Mouse (Mus musculus): ENCODE measurements around the gene Uck1.

Uck1 gene

GRCm38 (mm10) chr2:32236760-32237487, 23.0 kb downstream of the Uck1 start:
- Histone ChIP-seq H3K4me1 (replicated peaks; ENCODE audit: low read depth, low read length) (peaks cover 71% of the 10 kb centered on the region), H3K27me3 (ENCODE audit: insufficient read depth, low read length) (no peaks in the 10 kb centered on the region), H3K36me3 (ENCODE audit: insufficient read depth, low read length) (peaks cover 74% of the 10 kb centered on the region), H3K9me3 (ENCODE audit: low read length) (no peaks in the 10 kb centered on the region), H3K4me3 (replicated peaks; ENCODE audit: low read length) (peak overlapping the region; percentile 92)
- TF ChIP-seq CTCF (conservative IDR thresholded peaks at IDR 0.05; ENCODE audit: low read length) (peak; percentile 30), POU5F1 (IDR thresholded peaks at IDR 0.05; ENCODE audit: borderline replicate concordance, low read length) (no peak)

GRCm38 (mm10) chr2:32235886-32236759, 23.8 kb downstream of the Uck1 start, which contains the start of gene Pomt1:
TSS of gene Pomt1 (plus strand) at chr2:32236590.
- no peaks in the 10 kb centered on the region for H3K9me3 ChIP-seq (ENCODE audit: low read length)
- H3K4me3 ChIP-seq (replicated peaks; ENCODE audit: low read length), result peak within 1 kb of the TSS; percentile 92
- H3K27me3 ChIP-seq (ENCODE audit: insufficient read depth, low read length), result no peaks in the 10 kb centered on the region
- peaks cover 65% of the 10 kb centered on the region for H3K4me1 ChIP-seq (replicated peaks; ENCODE audit: low read depth, low read length)
- peaks cover 74% of the 10 kb centered on the region for H3K36me3 ChIP-seq (ENCODE audit: insufficient read depth, low read length)
- TF ChIP-seq CTCF (conservative IDR thresholded peaks at IDR 0.05; ENCODE audit: low read length) (no peak), NANOG (IDR thresholded peaks at IDR 0.05; ENCODE audit: borderline replicate concordance, low read length) (no peak), POU5F1 (IDR thresholded peaks at IDR 0.05; ENCODE audit: borderline replicate concordance, low read length) (no peak)

- H3K4me3 ChIP-seq (replicated peaks; ENCODE audit: low read length), result peak overlapping the region; percentile 92
- H3K27me3 ChIP-seq (ENCODE audit: insufficient read depth, low read length), result no peaks in the 10 kb centered on the region
- TF ChIP-seq CTCF (conservative IDR thresholded peaks at IDR 0.05; ENCODE audit: low read length) (no peak), NANOG (IDR thresholded peaks at IDR 0.05; ENCODE audit: borderline replicate concordance, low read length) (no peak), POU5F1 (IDR thresholded peaks at IDR 0.05; ENCODE audit: borderline replicate concordance, low read length) (no peak)
- H3K4me1 ChIP-seq (replicated peaks; ENCODE audit: low read depth, low read length), result peaks cover 61% of the 10 kb centered on the region
- peaks cover 73% of the 10 kb centered on the region for H3K36me3 ChIP-seq (ENCODE audit: insufficient read depth, low read length)
- no peaks in the 10 kb centered on the region for H3K9me3 ChIP-seq (ENCODE audit: low read length)
Observed at GRCm38 (mm10) chr2:32235433-32235832, 24.5 kb downstream of the Uck1 start.

GRCm38 (mm10) chr2:32222057-32222456, 37.9 kb downstream of the Uck1 start:
- Histone ChIP-seq H3K27me3 (ENCODE audit: insufficient read depth, low read length) (no peaks in the 10 kb centered on the region), H3K36me3 (ENCODE audit: insufficient read depth, low read length) (peaks cover 100% of the 10 kb centered on the region), H3K4me3 (replicated peaks; ENCODE audit: low read length) (no peak overlapping the region), H3K9me3 (ENCODE audit: low read length) (no peaks in the 10 kb centered on the region), H3K4me1 (replicated peaks; ENCODE audit: low read depth, low read length) (peaks cover 59% of the 10 kb centered on the region)
- TF ChIP-seq CTCF (conservative IDR thresholded peaks at IDR 0.05; ENCODE audit: low read length), result no peak
- TF ChIP-seq POU5F1 (IDR thresholded peaks at IDR 0.05; ENCODE audit: borderline replicate concordance, low read length), result no peak
- TF ChIP-seq NANOG (IDR thresholded peaks at IDR 0.05; ENCODE audit: borderline replicate concordance, low read length), result no peak

GRCm38 (mm10) chr2:32221577-32221976, 38.4 kb downstream of the Uck1 start:
- no peaks in the 10 kb centered on the region for H3K27me3 ChIP-seq (ENCODE audit: insufficient read depth, low read length)
- H3K4me3 ChIP-seq (replicated peaks; ENCODE audit: low read length), result no peak overlapping the region
- TF ChIP-seq CTCF (conservative IDR thresholded peaks at IDR 0.05; ENCODE audit: low read length) (no peak), NANOG (IDR thresholded peaks at IDR 0.05; ENCODE audit: borderline replicate concordance, low read length) (no peak), POU5F1 (IDR thresholded peaks at IDR 0.05; ENCODE audit: borderline replicate concordance, low read length) (no peak)
- H3K4me1 ChIP-seq (replicated peaks; ENCODE audit: low read depth, low read length), result peaks cover 58% of the 10 kb centered on the region
- H3K36me3 ChIP-seq (ENCODE audit: insufficient read depth, low read length), result peaks cover 100% of the 10 kb centered on the region
- no peaks in the 10 kb centered on the region for H3K9me3 ChIP-seq (ENCODE audit: low read length)

- Histone ChIP-seq H3K4me1 (replicated peaks; ENCODE audit: low read depth, low read length) (peaks cover 58% of the 10 kb centered on the region), H3K27me3 (ENCODE audit: insufficient read depth, low read length) (no peaks in the 10 kb centered on the region), H3K36me3 (ENCODE audit: insufficient read depth, low read length) (peaks cover 100% of the 10 kb centered on the region), H3K9me3 (ENCODE audit: low read length) (no peaks in the 10 kb centered on the region), H3K4me3 (replicated peaks; ENCODE audit: low read length) (no peak overlapping the region)
- no peak for TF ChIP-seq CTCF (conservative IDR thresholded peaks at IDR 0.05; ENCODE audit: low read length)
- no peak for TF ChIP-seq POU5F1 (IDR thresholded peaks at IDR 0.05; ENCODE audit: borderline replicate concordance, low read length)
- TF ChIP-seq NANOG (IDR thresholded peaks at IDR 0.05; ENCODE audit: borderline replicate concordance, low read length), result no peak
Observed at GRCm38 (mm10) chr2:32220969-32221368, 39.0 kb downstream of the Uck1 start.

GRCm38 (mm10) chr2:32220021-32220420, 39.9 kb downstream of the Uck1 start:
- no peak overlapping the region for H3K4me3 ChIP-seq (replicated peaks; ENCODE audit: low read length)
- no peaks in the 10 kb centered on the region for H3K9me3 ChIP-seq (ENCODE audit: low read length)
- H3K27me3 ChIP-seq (ENCODE audit: insufficient read depth, low read length), result no peaks in the 10 kb centered on the region
- H3K36me3 ChIP-seq (ENCODE audit: insufficient read depth, low read length), result peaks cover 100% of the 10 kb centered on the region
- peaks cover 61% of the 10 kb centered on the region for H3K4me1 ChIP-seq (replicated peaks; ENCODE audit: low read depth, low read length)
- TF ChIP-seq POU5F1 (IDR thresholded peaks at IDR 0.05; ENCODE audit: borderline replicate concordance, low read length) (no peak), CTCF (conservative IDR thresholded peaks at IDR 0.05; ENCODE audit: low read length) (no peak), NANOG (IDR thresholded peaks at IDR 0.05; ENCODE audit: borderline replicate concordance, low read length) (no peak)

- Histone ChIP-seq H3K4me3 (replicated peaks; ENCODE audit: low read length) (peak overlapping the region; percentile 43), H3K9me3 (ENCODE audit: low read length) (no peaks in the 10 kb centered on the region), H3K4me1 (replicated peaks; ENCODE audit: low read depth, low read length) (peaks cover 64% of the 10 kb centered on the region), H3K36me3 (ENCODE audit: insufficient read depth, low read length) (peaks cover 100% of the 10 kb centered on the region), H3K27me3 (ENCODE audit: insufficient read depth, low read length) (no peaks in the 10 kb centered on the region)
- TF ChIP-seq POU5F1 (IDR thresholded peaks at IDR 0.05; ENCODE audit: borderline replicate concordance, low read length) (no peak), NANOG (IDR thresholded peaks at IDR 0.05; ENCODE audit: borderline replicate concordance, low read length) (no peak), CTCF (conservative IDR thresholded peaks at IDR 0.05; ENCODE audit: low read length) (no peak)
Observed at GRCm38 (mm10) chr2:32219501-32219900, 40.5 kb downstream of the Uck1 start.
